Mouse (Mus musculus): ENCODE measurements at regions not wholly inside any gene's neighbourhood (a gene's known extent, or its start where the extent isn't known, plus 50 kb on each side); places are given as distances from the start of the nearest gene placed in this dataset.

DNA sequence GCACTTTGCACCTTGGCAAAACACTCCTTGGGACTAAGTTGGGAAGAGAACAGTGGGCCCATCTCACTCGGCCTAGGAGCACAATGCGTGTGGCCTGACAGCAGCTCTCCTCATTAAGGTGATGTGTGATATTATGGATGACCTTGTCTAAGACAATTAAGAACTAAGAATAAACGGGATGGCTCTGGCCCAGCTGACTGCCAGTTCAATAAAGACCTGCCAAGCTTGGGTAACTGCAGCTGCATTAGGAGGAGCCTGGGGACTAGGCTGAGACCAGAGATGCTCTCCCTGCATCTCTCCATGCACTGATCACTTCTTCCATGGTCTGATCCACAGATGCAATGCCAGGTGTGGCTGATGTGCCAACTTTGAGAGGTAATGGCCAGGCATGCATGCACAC, 356.7 kb downstream of the Fut8 start:
- Histone ChIP-seq H3ac (ENCODE audit: control insufficient read depth, insufficient read length, low read depth) (no peak overlapping the region), H3K4me3 (ENCODE audit: insufficient read depth, poor library complexity, severe bottlenecking) (no peak overlapping the region), H3K79me2 (ENCODE audit: control insufficient read depth, insufficient read depth) (no peaks in the 10 kb centered on the region), H3K79me3 (ENCODE audit: low read depth) (no peaks in the 10 kb centered on the region), H3K27me3 (ENCODE audit: control insufficient read depth, insufficient read depth, insufficient read length) (no peaks in the 10 kb centered on the region), H3K36me3 (ENCODE audit: control insufficient read depth, insufficient read depth) (no peaks in the 10 kb centered on the region)
- TF ChIP-seq FOSL1 (IDR thresholded peaks at IDR 0.05; ENCODE audit: insufficient read depth, low read length, poor library complexity, severe bottlenecking) (no peak), MYOG (IDR thresholded peaks at IDR 0.05; ENCODE audit: control insufficient read depth, extremely low read depth, insufficient read length) (no peak), MAX (IDR thresholded peaks at IDR 0.05) (no peak), MYOD1 (IDR thresholded peaks at IDR 0.05; ENCODE audit: control insufficient read depth, insufficient read length, low read depth) (no peak), CTCF (IDR thresholded peaks at IDR 0.05; ENCODE audit: control insufficient read depth, insufficient read depth, insufficient read length) (no peak)

DNA sequence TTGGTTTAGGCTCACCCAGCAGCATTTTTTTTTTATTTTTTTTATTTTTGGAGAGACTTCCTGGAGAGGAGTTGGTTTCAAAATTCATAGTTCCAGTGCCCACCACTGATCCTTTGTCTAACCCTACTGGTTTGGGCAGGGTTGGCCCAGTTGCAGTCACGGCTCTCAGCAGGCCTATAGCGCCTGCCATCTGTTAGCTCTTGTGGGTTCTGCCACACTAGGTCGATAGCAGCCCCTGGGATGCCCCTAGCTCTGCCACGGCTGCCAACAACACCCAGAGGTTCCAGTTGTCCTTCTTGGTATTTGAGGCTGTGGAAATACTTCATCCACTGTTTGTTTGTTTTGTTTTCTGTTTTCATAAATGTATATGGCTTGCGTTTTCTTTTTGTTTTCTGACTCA, 357.9 kb downstream of the Fut8 start:
- H3K4me3 ChIP-seq (ENCODE audit: insufficient read depth, poor library complexity, severe bottlenecking) = no peak overlapping the region
- TF ChIP-seq FOSL1 (IDR thresholded peaks at IDR 0.05; ENCODE audit: insufficient read depth, low read length, poor library complexity, severe bottlenecking) (no peak), MAX (IDR thresholded peaks at IDR 0.05) (no peak), MYOD1 (IDR thresholded peaks at IDR 0.05; ENCODE audit: control insufficient read depth, insufficient read length, low read depth) (no peak), CEBPB (IDR thresholded peaks at IDR 0.05; ENCODE audit: low read depth) (no peak), CTCF (IDR thresholded peaks at IDR 0.05; ENCODE audit: control insufficient read depth, insufficient read depth, insufficient read length) (no peak), MYOG (IDR thresholded peaks at IDR 0.05; ENCODE audit: control insufficient read depth, extremely low read depth, insufficient read length) (no peak), USF1 (IDR thresholded peaks at IDR 0.05; ENCODE audit: low read depth) (no peak)
- no peaks in the 10 kb centered on the region for H3K79me2 ChIP-seq (ENCODE audit: control insufficient read depth, insufficient read depth)
- no peaks in the 10 kb centered on the region for H3K36me3 ChIP-seq (ENCODE audit: control insufficient read depth, insufficient read depth)
- no peaks in the 10 kb centered on the region for H3K79me3 ChIP-seq (ENCODE audit: low read depth)
- no peak overlapping the region for H3ac ChIP-seq (ENCODE audit: control insufficient read depth, insufficient read length, low read depth)
- no peaks in the 10 kb centered on the region for H3K27me3 ChIP-seq (ENCODE audit: control insufficient read depth, insufficient read depth, insufficient read length)

DNA sequence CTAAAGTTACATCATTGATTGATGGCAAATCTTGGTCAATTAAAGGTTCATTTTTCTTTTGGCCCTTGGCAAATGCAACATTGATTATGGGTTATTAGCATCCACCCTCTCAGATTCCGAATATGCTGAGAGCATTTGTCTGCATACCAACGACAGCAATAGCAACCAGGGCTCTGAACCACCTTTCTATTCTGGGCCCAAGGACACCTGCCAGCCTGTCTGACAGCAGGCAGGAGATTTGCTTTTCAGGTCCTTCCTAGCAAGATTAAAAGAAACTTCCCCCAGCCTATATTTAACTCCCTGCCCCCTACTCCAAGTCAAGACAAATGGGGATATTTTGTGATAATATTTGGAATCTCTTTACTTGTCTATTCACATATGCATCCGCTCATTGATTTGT, 358.8 kb downstream of the Fut8 start:
- H3K4me3 ChIP-seq (ENCODE audit: insufficient read depth, poor library complexity, severe bottlenecking) = no peak overlapping the region
- H3K79me3 ChIP-seq (ENCODE audit: low read depth) = no peaks in the 10 kb centered on the region
- H3K36me3 ChIP-seq (ENCODE audit: control insufficient read depth, insufficient read depth) = no peaks in the 10 kb centered on the region
- TF ChIP-seq CTCF (IDR thresholded peaks at IDR 0.05; ENCODE audit: control insufficient read depth, insufficient read depth, insufficient read length) = no peak
- no peak for TF ChIP-seq CEBPB (IDR thresholded peaks at IDR 0.05; ENCODE audit: low read depth)
- TF ChIP-seq MYOD1 (IDR thresholded peaks at IDR 0.05; ENCODE audit: control insufficient read depth, insufficient read length, low read depth) = no peak
- no peak for TF ChIP-seq FOSL1 (IDR thresholded peaks at IDR 0.05; ENCODE audit: insufficient read depth, low read length, poor library complexity, severe bottlenecking)
- TF ChIP-seq MAX (IDR thresholded peaks at IDR 0.05) = no peak
- TF ChIP-seq USF1 (IDR thresholded peaks at IDR 0.05; ENCODE audit: low read depth) = no peak
- no peak for TF ChIP-seq MYOG (IDR thresholded peaks at IDR 0.05; ENCODE audit: control insufficient read depth, extremely low read depth, insufficient read length)
- no peak overlapping the region for H3ac ChIP-seq (ENCODE audit: control insufficient read depth, insufficient read length, low read depth)
- no peaks in the 10 kb centered on the region for H3K27me3 ChIP-seq (ENCODE audit: control insufficient read depth, insufficient read depth, insufficient read length)
- no peaks in the 10 kb centered on the region for H3K79me2 ChIP-seq (ENCODE audit: control insufficient read depth, insufficient read depth)

DNA sequence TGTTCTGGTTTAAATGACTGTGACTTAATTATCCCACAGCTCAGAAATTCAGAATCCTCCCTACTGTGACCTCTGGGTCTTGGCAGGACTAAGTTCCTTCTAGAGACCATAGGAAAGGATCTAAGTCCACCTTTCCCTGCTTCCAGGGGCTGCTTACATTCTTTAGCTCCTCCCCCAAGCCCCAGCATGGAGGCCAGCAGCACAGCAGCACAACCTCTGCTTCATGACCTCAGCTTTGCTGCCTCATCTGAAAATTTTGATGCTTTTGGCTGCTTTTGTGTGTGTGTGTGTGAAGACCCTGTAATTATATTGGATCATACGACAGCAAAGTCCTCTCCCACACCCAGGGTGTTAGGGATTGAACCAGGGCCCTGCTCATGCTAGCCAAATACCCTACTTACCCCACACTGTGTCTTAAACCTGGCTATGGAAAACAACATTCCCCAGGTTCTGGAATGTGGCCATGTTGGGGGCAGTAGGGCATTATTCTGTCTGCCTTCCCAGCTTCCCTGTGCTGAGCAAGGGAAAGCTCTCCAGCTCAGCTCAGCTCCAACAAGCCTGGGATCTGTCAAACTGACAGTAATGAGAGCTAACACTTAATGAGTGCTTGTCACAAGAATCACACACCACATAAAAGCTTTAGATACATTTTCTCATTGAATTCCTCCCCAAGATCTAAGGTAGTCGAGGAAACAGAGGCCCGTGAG, 359.9 kb downstream of the Fut8 start:
- TF ChIP-seq CTCF (IDR thresholded peaks at IDR 0.05; ENCODE audit: control insufficient read depth, insufficient read depth, insufficient read length) = no peak
- TF ChIP-seq MYOG (IDR thresholded peaks at IDR 0.05; ENCODE audit: control insufficient read depth, extremely low read depth, insufficient read length) = no peak
- TF ChIP-seq MAX (IDR thresholded peaks at IDR 0.05) = no peak
- Histone ChIP-seq H3K27me3 (ENCODE audit: control insufficient read depth, insufficient read depth, insufficient read length) (no peaks in the 10 kb centered on the region), H3K4me3 (ENCODE audit: insufficient read depth, poor library complexity, severe bottlenecking) (no peak overlapping the region), H3ac (ENCODE audit: control insufficient read depth, insufficient read length, low read depth) (no peak overlapping the region), H3K36me3 (ENCODE audit: control insufficient read depth, insufficient read depth) (no peaks in the 10 kb centered on the region), H3K79me3 (ENCODE audit: low read depth) (no peaks in the 10 kb centered on the region), H3K79me2 (ENCODE audit: control insufficient read depth, insufficient read depth) (no peaks in the 10 kb centered on the region)

DNA sequence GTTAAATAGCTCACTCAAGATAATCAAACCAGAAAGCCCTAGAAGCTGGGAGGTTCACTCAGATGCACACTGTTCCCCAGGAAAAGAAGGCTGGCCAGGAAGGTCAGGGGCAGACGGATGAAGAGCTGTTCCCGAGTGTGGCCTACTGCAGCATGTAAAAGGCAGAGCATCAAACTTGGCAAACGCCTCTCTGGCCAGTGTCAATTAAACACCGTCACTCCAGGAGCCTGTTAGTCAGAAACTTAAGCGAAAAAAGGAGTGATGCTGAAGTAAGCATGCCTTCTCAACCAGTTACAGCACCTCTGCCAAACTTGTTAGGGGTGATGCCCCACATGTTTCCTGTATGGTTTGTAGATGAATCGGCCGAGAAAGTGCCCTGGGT, 360.4 kb downstream of the Fut8 start:
- Histone ChIP-seq H3K79me2 (ENCODE audit: control insufficient read depth, insufficient read depth) (no peaks in the 10 kb centered on the region), H3K36me3 (ENCODE audit: control insufficient read depth, insufficient read depth) (no peaks in the 10 kb centered on the region), H3K27me3 (ENCODE audit: control insufficient read depth, insufficient read depth, insufficient read length) (no peaks in the 10 kb centered on the region), H3K79me3 (ENCODE audit: low read depth) (no peaks in the 10 kb centered on the region), H3ac (ENCODE audit: control insufficient read depth, insufficient read length, low read depth) (no peak overlapping the region), H3K4me3 (ENCODE audit: insufficient read depth, poor library complexity, severe bottlenecking) (no peak overlapping the region)
- TF ChIP-seq USF1 (IDR thresholded peaks at IDR 0.05; ENCODE audit: low read depth) = no peak
- no peak for TF ChIP-seq CTCF (IDR thresholded peaks at IDR 0.05; ENCODE audit: control insufficient read depth, insufficient read depth, insufficient read length)
- TF ChIP-seq CEBPB (IDR thresholded peaks at IDR 0.05; ENCODE audit: low read depth) = no peak
- TF ChIP-seq MAX (IDR thresholded peaks at IDR 0.05) = no peak
- no peak for TF ChIP-seq MYOG (IDR thresholded peaks at IDR 0.05; ENCODE audit: control insufficient read depth, extremely low read depth, insufficient read length)
- no peak for TF ChIP-seq FOSL1 (IDR thresholded peaks at IDR 0.05; ENCODE audit: insufficient read depth, low read length, poor library complexity, severe bottlenecking)
- no peak for TF ChIP-seq MYOD1 (IDR thresholded peaks at IDR 0.05; ENCODE audit: control insufficient read depth, insufficient read length, low read depth)

DNA sequence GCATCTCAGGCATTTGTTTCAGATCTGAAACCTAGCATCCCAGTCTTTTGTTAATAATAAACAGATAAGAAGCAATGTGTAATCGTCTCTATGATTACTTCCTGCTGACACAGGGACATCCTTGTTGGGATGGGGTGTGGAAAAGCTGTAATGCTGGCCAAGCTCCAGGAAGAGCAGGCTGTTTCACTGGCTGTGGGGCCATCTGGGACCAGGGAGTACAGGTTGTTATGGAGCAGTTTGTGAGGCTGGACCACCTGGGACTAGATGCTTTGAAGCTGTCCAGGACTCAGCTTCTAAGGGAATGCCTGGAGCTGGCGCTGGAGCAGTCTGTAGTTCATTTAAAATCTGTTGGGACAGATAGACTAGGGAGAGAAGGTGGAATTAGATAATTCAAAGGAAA, 361.5 kb downstream of the Fut8 start:
- Histone ChIP-seq H3K4me3 (ENCODE audit: insufficient read depth, poor library complexity, severe bottlenecking) (no peak overlapping the region), H3K27me3 (ENCODE audit: control insufficient read depth, insufficient read depth, insufficient read length) (no peaks in the 10 kb centered on the region), H3ac (ENCODE audit: control insufficient read depth, insufficient read length, low read depth) (no peak overlapping the region), H3K79me2 (ENCODE audit: control insufficient read depth, insufficient read depth) (no peaks in the 10 kb centered on the region), H3K36me3 (ENCODE audit: control insufficient read depth, insufficient read depth) (no peaks in the 10 kb centered on the region), H3K79me3 (ENCODE audit: low read depth) (no peaks in the 10 kb centered on the region)
- TF ChIP-seq FOSL1 (IDR thresholded peaks at IDR 0.05; ENCODE audit: insufficient read depth, low read length, poor library complexity, severe bottlenecking) (no peak), MYOD1 (IDR thresholded peaks at IDR 0.05; ENCODE audit: control insufficient read depth, insufficient read length, low read depth) (no peak), MYOG (IDR thresholded peaks at IDR 0.05; ENCODE audit: control insufficient read depth, extremely low read depth, insufficient read length) (no peak)
